Mouse (Mus musculus) kidney, adult 2 months (tissue): ENCODE results near the gene Hint2.

Source experiments
- CTCF ChIP-seq: fragments of 200-500 bp; conservative IDR thresholded peaks from 2 replicates; pipeline ENCODE4 v1.5.1; 2011; ENCODE audit warnings: low read depth, mild to moderate bottlenecking, control low read depth, low read length, moderate library complexity, mixed read lengths; ENCODE audit not compliant: insufficient read depth, insufficient read length
- POLR2A ChIP-seq: fragments of 200-500 bp; IDR thresholded peaks from one replicate; pipeline ENCODE4 v1.6.1; 2011; ENCODE audit warnings: low read depth, low read length, control low read depth

DNA sequence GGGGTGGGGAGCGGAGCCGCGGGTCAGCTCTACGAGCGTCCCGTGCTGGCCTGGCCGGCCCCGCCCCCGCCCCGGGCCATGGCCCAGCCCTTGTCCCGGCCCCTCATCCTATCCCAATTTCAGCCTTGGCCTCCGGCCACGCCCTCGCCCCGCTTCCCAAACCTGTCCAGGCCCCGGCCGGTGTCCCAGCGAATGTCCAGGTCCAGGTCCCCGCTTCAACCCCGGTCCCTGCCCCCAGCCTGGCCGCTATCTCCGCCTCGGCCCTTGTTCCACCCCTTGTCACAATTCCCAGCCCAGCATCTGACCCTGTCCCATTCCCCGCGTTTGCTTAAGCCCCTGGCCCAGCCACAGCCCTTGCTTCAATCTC lies 13.1 kb upstream of the Hint2 start:
- no peak for TF ChIP-seq CTCF
- no peak for TF ChIP-seq POLR2A
